Mouse (Mus musculus) gastrocnemius, postnatal 36 days (tissue): ENCODE results near the gene Defa30. TPM values are rescaled to one million over a fixed set of nuclear protein-coding genes. Genes with fewer than 3 reads are reported as not detected.
"Not testable (repeated sequence)": the region's sequence is repeated elsewhere in the genome, so short reads cannot be mapped to it uniquely, and the experiment has no call there.

ENCODE experiments used
- DNase-seq, 2 experiments: peaks; one replicate each; pipeline ENCODE4 v3.0.0; 2022
- intact Hi-C: fragments of 180-260 bp; cut with DNase I; formaldehyde crosslinking; loops from one replicate; pipeline ENCODE4 v1.15.1; 2025
- long read RNA-seq, 2 experiments: library from polyadenylated mRNA; stranded (forward); transcript quantifications; one replicate each; pipeline ENCODE4 v2.0.0; 2021
- total RNA-seq, 2 experiments: library from RNA; stranded (reverse); gene quantifications; 2 replicates each; pipeline ENCODE4 v1.2.3; 2021

Gene Defa30
- total RNA-seq, result not detected
- long read RNA-seq, experiment 1, result 0 reads
- long read RNA-seq, experiment 2, result 0 reads

DNA sequence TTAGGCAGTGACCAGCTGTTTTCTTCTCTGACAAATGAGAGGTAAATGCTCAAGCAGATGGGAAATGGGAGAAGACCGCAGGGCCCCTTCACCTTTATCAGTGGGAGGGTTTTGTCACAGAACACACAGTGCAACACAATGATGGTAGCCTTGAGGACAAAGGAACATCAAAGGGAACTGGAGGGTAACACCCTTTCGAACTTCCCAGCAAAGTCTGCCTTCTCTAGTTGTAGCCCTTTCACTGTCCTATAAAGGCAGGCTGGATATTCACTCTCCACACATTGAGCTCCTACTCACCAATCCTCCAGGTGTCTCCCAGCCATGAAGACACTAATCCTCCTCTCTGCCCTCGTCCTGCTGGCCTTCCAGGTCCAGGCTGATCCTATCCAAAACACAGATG is at the start of gene Defa30:
Gene Defa30 (plus strand): TSS at position 301 of the 400 bp plus-strand sequence.
- DNase-seq, intact Hi-C loops: not testable (repeated sequence)

DNA sequence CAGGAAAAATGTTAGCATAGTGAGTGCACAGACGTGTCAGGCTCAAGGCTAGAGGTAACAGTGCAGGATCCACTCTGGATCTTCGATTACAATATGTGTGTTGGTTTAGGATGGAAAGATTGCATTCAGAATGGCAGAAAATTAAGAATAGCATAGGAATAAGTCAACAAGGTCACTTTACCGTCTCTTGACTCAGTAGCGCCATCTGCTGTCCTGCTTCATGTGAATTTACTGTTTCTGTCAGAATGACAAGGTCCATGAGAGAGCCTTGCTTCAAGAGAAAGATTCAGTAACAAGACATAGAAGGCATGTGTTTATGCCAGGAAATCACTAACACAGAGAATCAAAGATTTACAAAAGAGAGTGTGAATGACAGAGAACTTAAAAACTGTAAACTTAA is 41.3 kb upstream of the Defa30 start:
- DNase-seq, result no peak
- intact Hi-C loops, result no loop called here

- DNase-seq, intact Hi-C loops: not testable (repeated sequence)
Observed at GRCm38 (mm10) chr8:21095950-21096349, 38.5 kb upstream of the Defa30 start, which contains the start of gene Gm14851. Gm14851 (minus strand) TSS chr8:21096050.

DNA sequence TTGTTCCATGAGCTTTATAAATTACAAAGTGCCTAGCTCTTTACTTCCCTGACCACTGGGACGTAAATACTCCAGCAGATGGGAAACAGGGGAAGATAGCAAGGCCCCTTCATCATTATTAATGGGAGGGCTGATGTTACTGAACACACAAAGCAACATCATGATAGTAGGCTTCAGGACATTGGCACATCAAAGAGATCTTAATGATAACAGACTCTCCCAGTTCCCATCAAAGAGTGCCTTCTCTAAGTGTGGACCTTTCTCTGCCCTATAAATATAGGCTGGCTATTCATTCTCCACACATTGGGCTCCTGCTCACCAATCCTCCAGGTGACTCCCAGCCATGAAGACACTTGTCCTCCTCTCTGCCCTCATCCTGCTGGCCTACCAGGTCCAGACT is 27.5 kb downstream of the Defa30 start, which contains the start of gene Defa22:
Gene Defa22 (plus strand): TSS at position 301 of the 400 bp plus-strand sequence.
- intact Hi-C loops, result not testable (repeated sequence)

More for the DNA sequence above, 27.5 kb downstream of the Defa30 start, which contains the start of gene Defa22:
- not testable (repeated sequence) for DNase-seq

Other genes with a start within 250 kb of the Defa30 start
- gene Defb33, start 242.0 kb upstream of the Defa30 start, total RNA-seq, result not detected
- not detected for gene Gm15056, start 232.0 kb upstream of the Defa30 start, total RNA-seq
- gene Gm6040, start 212.6 kb upstream of the Defa30 start, total RNA-seq, result not detected
- not detected for gene AY761185, start 189.9 kb upstream of the Defa30 start, total RNA-seq
- gene Defa21, start 109.1 kb upstream of the Defa30 start, total RNA-seq, result not detected
- gene Defa23, start 79.6 kb upstream of the Defa30 start, total RNA-seq, result not detected
- not detected for gene Defa35, start 69.6 kb upstream of the Defa30 start, total RNA-seq
- gene Defa25, start 50.2 kb upstream of the Defa30 start, total RNA-seq, result not detected
- gene Gm14851, start 38.6 kb upstream of the Defa30 start, total RNA-seq, result not detected
- gene Defa22, start 27.6 kb downstream of the Defa30 start, total RNA-seq, result not detected
- gene Defa31, start 57.0 kb downstream of the Defa30 start, total RNA-seq, result not detected
- gene Gm15293, start 66.9 kb downstream of the Defa30 start, total RNA-seq, result not detected
- not detected for gene Gm15292, start 115.1 kb downstream of the Defa30 start, total RNA-seq
- gene Defa27, start 180.9 kb downstream of the Defa30 start, total RNA-seq, result not detected
- gene Defa29, start 192.4 kb downstream of the Defa30 start, total RNA-seq, result not detected
- gene Defa2, start 243.9 kb downstream of the Defa30 start, total RNA-seq, result not detected